Mouse (Mus musculus): ENCODE measurements around the gene Enkd1.

Gene Enkd1

GRCm38 (mm10) chr8:105700966-105701824 lies 6.8 kb downstream of the Enkd1 start, which contains the start of the genes Acd and Pard6a:
Acd (minus strand) TSS chr8:105701102.
Pard6a (plus strand) TSS chr8:105701148.
- DNase-seq: peak; percentile 97

- DNase-seq: no peak
Observed at GRCm38 (mm10) chr8:105700566-105700965, 7.4 kb downstream of the Enkd1 start.

- no peak for DNase-seq
Observed at GRCm38 (mm10) chr8:105699488-105700215, 8.4 kb downstream of the Enkd1 start.

DNA sequence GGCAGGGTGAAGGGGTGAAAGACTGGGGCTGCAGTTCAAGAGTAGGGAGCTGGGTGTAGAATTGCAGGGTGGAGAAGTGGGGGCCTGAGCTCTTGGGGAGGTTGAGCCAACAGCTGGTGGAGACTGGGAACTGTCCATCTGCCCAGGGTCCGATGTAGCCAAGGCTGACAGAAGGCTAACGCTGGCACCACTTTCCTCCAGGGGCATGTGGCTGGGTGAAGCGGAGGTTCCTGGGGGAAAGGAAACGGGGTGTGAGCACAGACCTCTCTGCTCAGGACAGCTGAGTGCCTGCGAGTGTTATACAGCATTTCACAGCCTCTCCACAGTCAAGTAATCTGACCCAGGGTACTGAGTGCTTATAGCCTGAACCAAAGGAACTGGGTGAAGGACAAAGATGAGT lies 9.3 kb downstream of the Enkd1 start:
- DNase-seq: no peak

DNA sequence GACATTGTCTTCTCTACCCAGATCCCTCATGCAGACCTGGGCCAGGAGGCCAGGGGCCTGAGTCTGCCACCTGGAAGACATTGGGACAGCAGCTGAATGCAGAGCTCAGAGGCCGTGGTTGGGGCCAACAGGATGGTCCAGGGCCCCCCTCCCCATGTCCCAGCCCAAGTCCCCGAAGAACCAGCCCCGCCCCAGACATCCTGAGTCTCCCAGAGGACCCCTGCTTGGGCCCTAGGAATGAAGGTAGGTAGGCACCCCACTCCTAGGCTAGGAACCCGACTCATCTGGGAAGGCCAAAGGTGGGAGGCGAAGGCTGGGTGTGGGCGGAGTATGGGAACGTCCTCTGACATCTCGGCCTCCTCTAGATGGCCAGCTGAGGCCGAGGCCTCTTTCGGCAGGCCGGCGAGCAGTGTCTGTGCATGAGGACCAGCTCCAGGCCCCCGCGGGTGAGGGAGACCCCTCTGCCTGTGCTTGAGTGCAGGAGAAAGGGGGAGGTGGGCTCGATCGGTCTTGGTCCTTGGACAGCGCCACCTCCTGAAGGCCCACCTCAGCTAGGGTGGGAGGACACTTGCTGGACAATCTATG lies 10.7 kb downstream of the Enkd1 start:
- DNase-seq: no peak

GRCm38 (mm10) chr8:105695080-105695780 lies 12.8 kb downstream of the Enkd1 start:
- DNase-seq: no peak

- no peak for DNase-seq
Observed at GRCm38 (mm10) chr8:105694051-105694799, 13.8 kb downstream of the Enkd1 start.

GRCm38 (mm10) chr8:105693648-105694047 lies 14.4 kb downstream of the Enkd1 start:
- peak; percentile 62 for DNase-seq

DNA sequence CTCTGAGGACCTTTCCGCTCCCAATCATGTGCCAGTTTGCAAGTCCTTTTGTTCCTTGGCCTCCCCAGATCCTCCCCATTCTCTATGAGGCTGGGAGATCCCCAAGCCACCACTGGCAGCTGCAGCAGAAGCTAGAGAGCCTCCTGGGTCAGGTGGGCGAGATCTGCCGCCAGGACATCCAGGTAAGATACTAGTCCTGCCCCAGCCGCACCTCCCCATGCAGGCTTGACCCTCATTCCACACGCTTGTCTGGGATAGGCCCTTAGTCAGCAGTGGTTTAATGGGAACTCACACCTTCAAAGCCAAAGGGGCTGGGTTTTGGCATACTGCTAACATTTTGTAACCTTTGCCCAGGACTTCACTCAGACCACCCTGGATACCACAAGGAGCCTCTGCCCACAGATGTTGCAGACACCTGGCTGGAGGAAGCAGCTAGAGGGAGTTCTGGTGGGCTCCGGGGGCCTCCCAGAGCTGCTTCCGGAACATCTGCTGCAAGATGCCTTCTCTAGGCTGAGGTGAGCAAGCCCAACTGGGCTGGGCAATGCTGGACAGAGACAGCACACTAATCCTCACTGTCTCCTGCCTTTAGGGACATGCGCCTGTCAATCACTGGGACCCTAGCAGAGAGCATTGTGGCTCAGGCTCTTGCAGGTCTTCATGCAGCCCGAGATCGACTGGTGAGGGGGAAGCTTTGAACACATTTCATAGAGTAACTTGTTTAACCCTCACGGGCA lies 15.4 kb downstream of the Enkd1 start:
- no peak for DNase-seq

GRCm38 (mm10) chr8:105690978-105691377 lies 17.0 kb downstream of the Enkd1 start:
- DNase-seq: no peak

DNA sequence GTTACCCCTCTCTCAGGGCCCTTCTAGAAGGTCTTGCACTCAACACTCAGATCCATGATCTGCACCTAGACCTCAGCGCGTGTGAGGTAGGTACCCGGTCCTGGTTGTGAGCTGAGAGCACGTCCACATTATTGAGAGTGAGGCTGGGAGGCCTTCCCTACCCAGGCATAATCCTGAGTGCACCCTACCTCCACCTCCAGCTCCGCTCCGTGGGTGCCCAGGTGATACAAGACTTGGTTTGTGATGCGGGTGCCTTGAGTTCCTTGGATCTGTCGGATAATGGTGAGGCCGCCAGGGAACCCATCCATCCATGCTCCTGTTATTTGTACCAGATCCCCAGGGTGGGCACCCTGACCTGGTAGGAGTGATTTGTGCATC lies 18.0 kb downstream of the Enkd1 start:
- no peak for DNase-seq

- DNase-seq: no peak
Observed at GRCm38 (mm10) chr8:105689256-105689982, 18.6 kb downstream of the Enkd1 start.

DNA sequence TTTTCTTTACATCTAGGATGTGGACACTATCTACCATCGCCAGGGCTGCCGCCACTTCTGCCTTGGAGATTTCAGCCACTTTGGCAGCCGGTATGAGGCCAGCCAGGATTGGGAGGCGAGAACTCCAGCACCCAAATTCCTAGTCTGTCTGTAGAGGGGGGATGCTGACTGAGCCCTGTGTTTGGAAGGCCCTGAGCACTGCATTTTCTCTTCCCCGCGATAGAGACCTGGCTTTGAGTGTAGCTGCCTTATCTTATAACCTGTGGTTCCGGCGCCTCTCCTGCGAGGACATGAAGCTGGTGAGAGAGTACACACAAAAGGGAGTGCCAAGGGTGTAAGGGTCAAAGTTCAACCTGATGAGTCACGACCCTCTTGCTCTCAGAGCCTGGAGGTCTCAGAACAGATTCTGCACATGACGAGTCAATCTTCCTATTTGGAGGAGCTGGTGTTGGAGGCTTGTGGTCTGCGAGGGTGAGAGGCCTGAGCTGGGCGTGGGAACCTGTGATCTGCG lies 19.7 kb downstream of the Enkd1 start:
- DNase-seq: no peak

GRCm38 (mm10) chr8:105687512-105687911 lies 20.5 kb downstream of the Enkd1 start:
- DNase-seq: no peak

DNA sequence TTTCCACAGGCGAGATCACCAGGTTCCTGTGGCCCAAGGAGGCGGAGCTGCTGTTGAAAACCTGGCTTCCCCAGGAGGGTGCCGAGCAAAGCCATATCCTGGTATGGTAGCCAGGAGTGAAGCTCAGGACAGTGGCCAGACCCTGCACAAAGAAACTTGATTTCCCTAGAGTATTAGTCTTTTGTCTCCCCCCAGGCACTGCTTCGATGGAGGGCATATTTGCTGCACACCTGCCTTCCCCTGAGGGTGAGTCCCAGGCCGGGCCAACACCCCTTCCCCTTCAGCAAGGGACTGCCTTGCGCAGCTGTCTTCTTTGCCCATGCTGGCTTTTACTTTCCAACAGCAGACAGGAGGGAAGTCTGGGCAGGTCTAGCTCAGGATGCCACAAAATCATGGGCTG lies 21.5 kb downstream of the Enkd1 start:
- DNase-seq: no peak

DNA sequence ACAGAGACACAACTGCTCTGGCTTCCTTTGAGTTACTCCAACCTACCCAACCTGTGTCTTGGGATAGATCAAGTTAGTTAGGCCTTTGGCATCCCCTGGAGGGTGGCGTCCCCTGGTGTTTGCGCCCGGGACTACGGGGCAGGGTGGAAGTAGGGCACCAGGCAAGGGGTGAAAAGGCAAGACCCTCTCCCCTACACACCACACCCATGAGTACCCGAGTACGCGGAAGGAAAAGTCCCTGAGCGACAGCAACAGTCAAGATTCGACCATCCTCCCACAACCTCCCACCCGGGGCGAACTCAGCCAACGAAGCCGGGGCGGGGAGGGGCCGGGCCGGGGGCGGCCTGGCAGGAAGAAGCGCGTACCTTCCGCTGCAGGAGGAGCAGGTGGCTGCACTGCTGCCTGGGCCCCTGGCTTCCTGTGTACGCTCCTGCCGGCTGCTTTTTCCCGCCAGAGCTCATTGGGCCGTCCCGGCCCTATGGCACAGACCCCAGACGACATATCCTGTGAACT lies 22.2 kb downstream of the Enkd1 start, which contains the start of gene Carmil2:
Carmil2 (plus strand) TSS at position 479 of the 513 bp plus-strand sequence.
- DNase-seq: peak; percentile 67

DNA sequence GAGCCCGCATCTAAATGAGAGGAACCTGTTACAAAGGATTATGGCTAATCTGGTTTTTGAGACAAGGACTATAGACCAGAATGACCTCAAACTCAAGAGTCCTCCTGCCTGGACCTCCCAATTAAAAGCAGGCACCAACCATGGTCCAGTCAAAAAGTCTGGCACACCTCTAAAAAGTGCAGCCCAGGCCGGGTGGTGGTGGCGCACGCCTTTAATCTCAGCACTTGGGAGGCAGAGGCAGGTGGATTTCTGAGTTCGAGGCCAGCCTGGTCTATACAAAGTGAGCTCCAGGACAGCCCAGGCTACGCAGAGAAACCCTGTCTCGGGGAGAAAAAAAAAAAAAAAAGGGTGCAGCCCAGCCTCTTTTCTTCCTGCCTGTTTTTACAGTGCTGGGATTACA lies 22.7 kb downstream of the Enkd1 start:
- DNase-seq: no peak

DNA sequence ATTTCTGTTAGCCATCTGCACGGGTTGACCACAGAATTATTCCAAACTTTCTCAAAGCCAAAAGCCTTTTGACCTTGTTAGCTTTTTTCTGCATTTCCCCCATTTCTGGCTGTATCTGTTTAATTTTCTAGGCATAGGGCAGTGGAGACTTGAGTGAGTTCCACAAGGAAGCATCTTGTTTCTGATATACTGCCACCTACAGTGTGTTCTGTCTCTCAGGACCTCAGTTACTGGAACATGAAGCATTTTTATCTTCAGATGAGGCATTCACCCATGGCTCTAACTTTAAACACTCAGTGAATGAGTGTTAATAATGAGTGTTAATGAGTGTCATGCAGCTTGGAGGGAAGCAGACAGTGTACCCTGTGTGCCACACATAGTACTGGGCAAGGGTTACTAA lies 30.1 kb downstream of the Enkd1 start:
- no peak for DNase-seq

- DNase-seq: peak; percentile 47
Observed at GRCm38 (mm10) chr8:105661167-105661566, 46.8 kb downstream of the Enkd1 start.

DNA sequence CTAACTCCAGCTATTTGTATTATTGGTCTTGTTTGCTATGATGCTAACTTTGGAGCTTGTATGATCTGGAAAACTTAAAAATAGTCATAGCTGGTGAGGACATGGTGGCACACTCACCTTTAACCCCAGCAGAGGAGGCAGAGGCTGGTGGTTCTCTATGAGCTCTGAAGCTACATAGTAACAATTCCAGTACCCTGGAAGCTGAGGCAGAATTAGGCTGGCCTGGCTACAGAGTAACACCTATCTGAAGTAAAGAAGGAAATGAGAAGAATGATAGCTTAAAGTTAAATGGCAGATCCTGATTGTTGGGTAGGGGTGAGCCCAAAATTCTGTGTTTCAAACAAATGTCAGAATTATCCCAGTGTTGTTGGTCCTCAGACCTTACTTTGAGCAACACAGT lies 50.4 kb downstream of the Enkd1 start:
- DNase-seq: no peak

Measured in kidney, adult 9 months (tissue).